ENCODE assay signal across 11 mouse cellular contexts in the genomic region with DNA sequence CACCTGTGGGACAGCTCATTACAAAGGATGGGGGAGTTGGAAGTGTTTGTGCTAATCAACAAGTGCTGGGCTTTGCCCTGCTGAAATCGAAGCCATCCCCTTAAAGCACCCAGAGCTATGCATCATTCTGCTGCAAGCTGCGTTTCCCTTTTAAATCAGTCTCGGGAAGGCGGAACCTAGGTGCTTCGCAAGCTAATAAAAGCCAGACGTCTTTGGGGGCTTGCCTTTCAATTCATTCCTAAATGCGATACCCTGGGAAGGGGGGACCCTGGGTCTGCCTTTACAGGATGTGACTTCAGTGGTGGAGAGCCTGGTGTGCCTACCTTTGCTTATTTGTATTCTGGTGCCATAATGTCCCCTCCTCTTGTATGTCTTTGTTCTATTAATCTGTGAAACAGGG.
DNase-seq lines count a peak whose midpoint lies in the region; ATAC-seq lines count a peak whose summit lies in the region.
"Had no signal": no experiment of that assay in that cellular context is flagged by ENCODE, and none has a peak within 500 bp of the region (broad histone marks: within the 10 kb centered on the region; RNA-seq: fewer than 3 reads in every experiment).

No protein-coding gene starts in this region.

- no peak for ATAC-seq in heart, embryonic 15.5 days (replicated peaks; ENCODE audit: insufficient number of reproducible peaks, insufficient read depth, low FRiP score, low read depth)
- peak; percentile 29; the same call in 1 of the 2 replicates for ATAC-seq in embryonic facial prominence, embryonic 15.5 days (ENCODE audit: insufficient number of reproducible peaks, low FRiP score, low TSS enrichment, low read depth)
- ATAC-seq in hindbrain, embryonic 16.5 days = peak; percentile 43; the same call in 1 of the 2 replicates
- 0 out of 2 replicates have a peak, but pooled peaks have one; percentile 26 for ATAC-seq in neural tube, embryonic 12.5 days (ENCODE audit: low FRiP score, low read depth)
- ATAC-seq in liver, embryonic 11.5 days (replicated peaks; ENCODE audit: low FRiP score) = no peak

- no peak for DNase-seq in heart, postnatal 4 days
- no peak for DNase-seq in liver, embryonic 11.5 days (ENCODE audit: low spot score)
- DNase-seq in ovary, postnatal 36 days (ENCODE audit: low spot score) = no peak
- DNase-seq in ovary, postnatal 10 days (ENCODE audit: low spot score) = no peak
- DNase-seq: kidney, postnatal 4 days; lung, postnatal 36 days had no signal

- H3K4me2 ChIP-seq in heart, embryonic 15.5 days = peak overlapping the region; percentile 28
- H3K4me2 ChIP-seq in embryonic facial prominence, embryonic 15.5 days (replicated peaks) = 0 out of 2 replicates have a peak overlapping the region, but pooled peaks have one; percentile 6
- peak overlapping the region; percentile 37 for H3K4me2 ChIP-seq in hindbrain, embryonic 16.5 days (ENCODE audit: low read length)
- H3K4me2 ChIP-seq in neural tube, embryonic 12.5 days (replicated peaks) = peak overlapping the region; percentile 32
- H3K4me2 ChIP-seq in liver, embryonic 11.5 days = no peak overlapping the region
- H3K4me2 ChIP-seq: stomach, embryonic 15.5 days had no signal

- H3K4me3 ChIP-seq in heart, embryonic 15.5 days = no peak overlapping the region
- H3K4me3 ChIP-seq in embryonic facial prominence, embryonic 15.5 days (replicated peaks) = no peak overlapping the region
- no peak overlapping the region for H3K4me3 ChIP-seq in hindbrain, embryonic 16.5 days (ENCODE audit: low read length)
- H3K4me3 ChIP-seq in neural tube, embryonic 12.5 days = no peak overlapping the region
- H3K4me3 ChIP-seq in liver, embryonic 11.5 days (ENCODE audit: low read depth, low read length) = no peak overlapping the region
- H3K4me3 ChIP-seq: stomach, embryonic 15.5 days had no signal

- H3K27ac ChIP-seq in heart, embryonic 15.5 days = no peak overlapping the region
- H3K27ac ChIP-seq in embryonic facial prominence, embryonic 15.5 days (replicated peaks) = no peak overlapping the region; the same call in 1 of the 2 replicates
- 0 out of 2 replicates have a peak overlapping the region, but pooled peaks have one; percentile 25 for H3K27ac ChIP-seq in hindbrain, embryonic 16.5 days (ENCODE audit: low read depth, low read length)
- no peak overlapping the region for H3K27ac ChIP-seq in neural tube, embryonic 12.5 days
- H3K27ac ChIP-seq in liver, embryonic 11.5 days (ENCODE audit: low read depth, low read length) = no peak overlapping the region
- H3K27ac ChIP-seq: stomach, embryonic 15.5 days had no signal

- no peak overlapping the region for H3K9ac ChIP-seq in heart, embryonic 15.5 days
- H3K9ac ChIP-seq in embryonic facial prominence, embryonic 15.5 days = no peak overlapping the region
- H3K9ac ChIP-seq in hindbrain, embryonic 16.5 days (ENCODE audit: low read depth, low read length) = no peak overlapping the region
- H3K9ac ChIP-seq in neural tube, embryonic 12.5 days = no peak overlapping the region
- H3K9ac ChIP-seq in liver, embryonic 11.5 days (ENCODE audit: low read depth, low read length) = no peak overlapping the region
- H3K9ac ChIP-seq: stomach, embryonic 15.5 days had no signal

- H3K4me1 ChIP-seq in heart, embryonic 15.5 days (replicated peaks) = peaks cover 30% of the 10 kb centered on the region
- peaks cover 5% of the 10 kb centered on the region for H3K4me1 ChIP-seq in embryonic facial prominence, embryonic 15.5 days
- peaks cover 14% of the 10 kb centered on the region for H3K4me1 ChIP-seq in hindbrain, embryonic 16.5 days (ENCODE audit: control insufficient read depth, insufficient read depth, low read depth, low read length)
- peaks cover 34% of the 10 kb centered on the region for H3K4me1 ChIP-seq in neural tube, embryonic 12.5 days
- H3K4me1 ChIP-seq in liver, embryonic 11.5 days (replicated peaks; ENCODE audit: control insufficient read depth, insufficient read depth, low read length) = 0 out of 2 replicates have a peak, but pooled peaks cover 2% of the 10 kb centered on the region

- no peaks in the 10 kb centered on the region for H3K36me3 ChIP-seq in heart, embryonic 15.5 days
- no peaks in the 10 kb centered on the region for H3K36me3 ChIP-seq in embryonic facial prominence, embryonic 15.5 days
- no peaks in the 10 kb centered on the region for H3K36me3 ChIP-seq in hindbrain, embryonic 16.5 days (ENCODE audit: control insufficient read depth, insufficient read depth, low read length)
- H3K36me3 ChIP-seq in neural tube, embryonic 12.5 days = 0 out of 2 replicates have a peak, but pooled peaks cover 3% of the 10 kb centered on the region
- H3K36me3 ChIP-seq in liver, embryonic 11.5 days (ENCODE audit: control insufficient read depth, insufficient read depth, low read length) = no peaks in the 10 kb centered on the region
- H3K36me3 ChIP-seq: stomach, embryonic 15.5 days had no signal

- 32% methylated on average over 7 of the region's 7 CpGs for WGBS in heart, embryonic 15.5 days
- WGBS in embryonic facial prominence, embryonic 15.5 days = 20% methylated on average over 7 of the region's 7 CpGs
- 17% methylated on average over 7 of the region's 7 CpGs for WGBS in hindbrain, embryonic 16.5 days
- WGBS in neural tube, embryonic 12.5 days = 9% methylated on average over 7 of the region's 7 CpGs
- WGBS in liver, embryonic 11.5 days = 48% methylated on average over 7 of the region's 7 CpGs

- no peaks in the 10 kb centered on the region for H3K9me3 ChIP-seq in heart, embryonic 15.5 days (replicated peaks)
- no peaks in the 10 kb centered on the region for H3K9me3 ChIP-seq in embryonic facial prominence, embryonic 15.5 days (replicated peaks)
- H3K9me3 ChIP-seq in hindbrain, embryonic 16.5 days (ENCODE audit: control insufficient read depth, low read length) = no peaks in the 10 kb centered on the region
- no peaks in the 10 kb centered on the region for H3K9me3 ChIP-seq in neural tube, embryonic 12.5 days
- H3K9me3 ChIP-seq in liver, embryonic 11.5 days (ENCODE audit: control insufficient read depth, low read length) = no peaks in the 10 kb centered on the region
- H3K9me3 ChIP-seq: stomach, embryonic 15.5 days had no signal

- H3K27me3 ChIP-seq in heart, embryonic 15.5 days = no peaks in the 10 kb centered on the region
- no peaks in the 10 kb centered on the region for H3K27me3 ChIP-seq in embryonic facial prominence, embryonic 15.5 days
- H3K27me3 ChIP-seq in hindbrain, embryonic 16.5 days (replicated peaks; ENCODE audit: control insufficient read depth, insufficient read depth, low read length) = no peaks in the 10 kb centered on the region
- H3K27me3 ChIP-seq in neural tube, embryonic 12.5 days (replicated peaks) = no peaks in the 10 kb centered on the region
- no peaks in the 10 kb centered on the region for H3K27me3 ChIP-seq in liver, embryonic 11.5 days (replicated peaks; ENCODE audit: control insufficient read depth, insufficient read depth, low read length)
- H3K27me3 ChIP-seq: stomach, embryonic 15.5 days had no signal

Comparison
In these comparisons a context has a peak if more than half of its experiments do, and no peak if none do; other contexts are left out.
1. ATAC-seq: peak in embryonic facial prominence, embryonic 15.5 days (single experiment), hindbrain, embryonic 16.5 days (single experiment) and neural tube, embryonic 12.5 days (single experiment); none in heart, embryonic 15.5 days (single experiment) and liver, embryonic 11.5 days (single experiment).